In genomic region chr14:55852646-55853551, GRCm38 (mm10) we compare ENCODE assay signal across 7 mouse cellular contexts. TPM values are rescaled to one million over a fixed set of nuclear protein-coding genes. Genes with fewer than 3 reads are reported as not detected.
A peak's percentile ranks its signal among the peaks of the same experiment; 100 is the strongest.
DNase-seq lines count a peak whose midpoint lies in the region; ATAC-seq lines count a peak whose summit lies in the region.

No protein-coding gene starts in this region.

- H3K27me3 ChIP-seq in forebrain, embryonic 12.5 days = no peaks in the 10 kb centered on the region
- no peaks in the 10 kb centered on the region for H3K27me3 ChIP-seq in neural tube, embryonic 13.5 days

- DNase-seq in right cerebral cortex, postnatal 4 days = peak; percentile 42
- DNase-seq in right cerebral cortex, adult 2 months (ENCODE audit: low spot score in 2 of 2) = no peak
- peak; percentile 76 to 81 for DNase-seq in kidney, postnatal 4 days
- no peak for DNase-seq in cerebellum, postnatal 36 days
- DNase-seq in spleen, adult 12 weeks (ENCODE audit: low spot score) = no peak

- WGBS in forebrain, embryonic 12.5 days = 3% methylated on average over 11 of the region's 11 CpGs
- WGBS in neural tube, embryonic 13.5 days = 5% methylated on average over 11 of the region's 11 CpGs

- H3K4me1 ChIP-seq in forebrain, embryonic 12.5 days = peaks cover 46% of the 10 kb centered on the region
- H3K4me1 ChIP-seq in neural tube, embryonic 13.5 days (replicated peaks) = peaks cover 60% of the 10 kb centered on the region

- peak overlapping the region; percentile 85 for H3K4me2 ChIP-seq in forebrain, embryonic 12.5 days
- H3K4me2 ChIP-seq in neural tube, embryonic 13.5 days = peak overlapping the region; percentile 85

- no peaks in the 10 kb centered on the region for H3K9me3 ChIP-seq in forebrain, embryonic 12.5 days
- no peaks in the 10 kb centered on the region for H3K9me3 ChIP-seq in neural tube, embryonic 13.5 days

- H3K4me3 ChIP-seq in forebrain, embryonic 12.5 days (replicated peaks) = peak overlapping the region; percentile 65
- peak overlapping the region; percentile 74 for H3K4me3 ChIP-seq in neural tube, embryonic 13.5 days

- peak overlapping the region; percentile 84 for H3K9ac ChIP-seq in forebrain, embryonic 12.5 days
- H3K9ac ChIP-seq in neural tube, embryonic 13.5 days = peak overlapping the region; percentile 87

- H3K27ac ChIP-seq in forebrain, embryonic 12.5 days = peak overlapping the region; percentile 94
- H3K27ac ChIP-seq in neural tube, embryonic 13.5 days (replicated peaks) = peak overlapping the region; percentile 87

- peak; percentile 79 for ATAC-seq in forebrain, embryonic 12.5 days (ENCODE audit: low FRiP score)
- peak; percentile 85 for ATAC-seq in neural tube, embryonic 13.5 days (ENCODE audit: low read depth)

- peaks cover 5% of the 10 kb centered on the region; the same call in 1 of the 2 replicates for H3K36me3 ChIP-seq in forebrain, embryonic 12.5 days (replicated peaks)
- no peaks in the 10 kb centered on the region for H3K36me3 ChIP-seq in neural tube, embryonic 13.5 days

RNA-seq across cellular contexts. Expression of gene Nynrin, which starts 0.9 kb away (rescaled TPM):
- 23.9 and 26.9 TPM in 2 replicates for polyA plus RNA-seq in forebrain, embryonic 12.5 days (2016; fragmentation: Nextera tagmentation; extraction: Ambion mirVana)
- 11.8 and 12.7 TPM in 2 replicates for polyA plus RNA-seq in neural tube, embryonic 13.5 days (2015; fragmentation: Nextera tagmentation; extraction: Ambion mirVana)

RNA-seq across cellular contexts. Expression of gene Nfatc4, which starts 30.0 kb away (rescaled TPM):
- polyA plus RNA-seq in forebrain, embryonic 12.5 days (2016; fragmentation: Nextera tagmentation; extraction: Ambion mirVana) = 25.4 and 35.6 TPM in 2 replicates
- polyA plus RNA-seq in neural tube, embryonic 13.5 days (2015; fragmentation: Nextera tagmentation; extraction: Ambion mirVana) = 12.2 and 14.2 TPM in 2 replicates

RNA-seq across cellular contexts. Expression of gene Cbln3, which starts 31.3 kb away (rescaled TPM):
- polyA plus RNA-seq in forebrain, embryonic 12.5 days (2016; fragmentation: Nextera tagmentation; extraction: Ambion mirVana) = 0.04 and 0.27 TPM in 2 replicates
- polyA plus RNA-seq in neural tube, embryonic 13.5 days (2015; fragmentation: Nextera tagmentation; extraction: Ambion mirVana) = 0.19 and 0.25 TPM in 2 replicates

RNA-seq across cellular contexts. Expression of gene Khnyn, which starts 31.8 kb away (rescaled TPM):
- 18.9 and 21.2 TPM in 2 replicates for polyA plus RNA-seq in forebrain, embryonic 12.5 days (2016; fragmentation: Nextera tagmentation; extraction: Ambion mirVana)
- 10.5 and 11.1 TPM in 2 replicates for polyA plus RNA-seq in neural tube, embryonic 13.5 days (2015; fragmentation: Nextera tagmentation; extraction: Ambion mirVana)

RNA-seq across cellular contexts. Expression of gene Sdr39u1, which starts 47.2 kb away (rescaled TPM):
- 42.6 and 51.0 TPM in 2 replicates for polyA plus RNA-seq in forebrain, embryonic 12.5 days (2016; fragmentation: Nextera tagmentation; extraction: Ambion mirVana)
- polyA plus RNA-seq in neural tube, embryonic 13.5 days (2015; fragmentation: Nextera tagmentation; extraction: Ambion mirVana) = 105 and 109 TPM in 2 replicates

Comparison
In these comparisons a context has a peak if more than half of its experiments do, and no peak if none do; other contexts are left out.
1. DNase-seq: peak in right cerebral cortex, postnatal 4 days (single experiment) and kidney, postnatal 4 days (2 of 2); none in right cerebral cortex, adult 2 months (0 of 2), cerebellum, postnatal 36 days (0 of 2) and spleen, adult 12 weeks (single experiment).